Mouse (Mus musculus) left cerebral cortex, postnatal 4 days (tissue): ENCODE data around the gene Morn1. TPM values are rescaled to one million over a fixed set of nuclear protein-coding genes. Genes with fewer than 3 reads are reported as not detected.

Source experiments
- DNase-seq: peaks from one replicate; pipeline ENCODE4 v3.0.0-alpha.2; 2022
- intact Hi-C: fragments of 180-260 bp; cut with DNase I; formaldehyde crosslinking; loops from one replicate; pipeline ENCODE4 v1.15.1; 2025
- total RNA-seq, 2 experiments: library from RNA; stranded (reverse); gene quantifications; 2 replicates each; pipeline ENCODE4 v1.2.3; 2021

The Morn1 gene
- total RNA-seq, 2 experiments from 2014 or later = 11.0 to 12.9 TPM

- intact Hi-C loops = no loop called here
- DNase-seq = no peak
Observed at GRCm38 (mm10) chr4:155116607-155117006, 30.2 kb downstream of the Morn1 start.

- intact Hi-C loops = no loop called here
Observed at GRCm38 (mm10) chr4:155117396-155117978, 31.1 kb downstream of the Morn1 start.

DNA sequence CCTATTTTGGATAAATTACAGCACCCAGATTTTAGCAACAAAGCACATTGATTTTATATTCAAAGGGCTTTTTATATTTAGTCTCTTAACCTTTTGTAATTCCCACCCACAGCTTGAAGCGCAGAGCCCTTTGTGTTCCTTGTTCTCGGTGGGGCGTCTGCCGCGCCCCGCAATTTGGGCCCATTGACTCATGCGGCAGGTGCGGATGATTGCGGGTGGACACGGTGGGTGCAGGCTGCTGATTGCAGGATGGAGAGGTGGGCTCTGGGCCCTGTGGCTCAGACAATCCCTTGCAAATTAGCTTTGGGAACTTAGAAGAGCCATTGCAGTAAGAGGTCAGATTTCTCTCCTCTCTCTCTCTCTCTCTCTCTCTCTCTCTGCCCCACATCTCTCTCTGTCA lies 31.9 kb downstream of the Morn1 start:
- intact Hi-C loops = no loop called here

More at GRCm38 (mm10) chr4:155117396-155117978, 31.1 kb downstream of the Morn1 start:
- no peak for DNase-seq

GRCm38 (mm10) chr4:155120038-155120437 lies 33.7 kb downstream of the Morn1 start:
- intact Hi-C loops = no loop called here
- no peak for DNase-seq

More for the DNA sequence above, 31.9 kb downstream of the Morn1 start:
- DNase-seq = no peak

DNA sequence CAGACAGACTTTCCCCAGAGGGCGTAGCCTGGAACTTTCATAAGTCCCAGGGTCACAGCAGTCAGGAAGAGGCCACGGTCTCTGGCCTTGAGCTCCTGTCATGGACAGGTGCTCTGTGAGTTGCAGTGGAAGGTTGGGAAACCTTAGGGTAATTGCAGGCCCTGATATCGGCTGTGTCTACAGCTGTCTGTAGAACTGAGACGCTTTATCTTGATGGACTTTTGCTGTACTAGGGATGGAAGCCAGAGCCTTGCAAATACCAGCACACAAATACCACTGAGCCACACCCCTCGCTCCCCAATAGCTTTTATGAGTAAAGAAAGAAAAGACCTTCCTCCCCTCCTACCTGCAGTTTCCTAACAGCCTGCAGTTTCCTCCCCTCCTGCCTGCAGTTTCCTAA lies 34.2 kb downstream of the Morn1 start:
- no peak for DNase-seq
- intact Hi-C loops = no loop called here

- intact Hi-C loops = no loop called here
Observed at GRCm38 (mm10) chr4:155121222-155121621, 34.8 kb downstream of the Morn1 start.

GRCm38 (mm10) chr4:155121915-155122443 lies 35.6 kb downstream of the Morn1 start:
- DNase-seq = no peak
- intact Hi-C loops = no loop called here

More at GRCm38 (mm10) chr4:155121222-155121621, 34.8 kb downstream of the Morn1 start:
- DNase-seq = no peak

DNA sequence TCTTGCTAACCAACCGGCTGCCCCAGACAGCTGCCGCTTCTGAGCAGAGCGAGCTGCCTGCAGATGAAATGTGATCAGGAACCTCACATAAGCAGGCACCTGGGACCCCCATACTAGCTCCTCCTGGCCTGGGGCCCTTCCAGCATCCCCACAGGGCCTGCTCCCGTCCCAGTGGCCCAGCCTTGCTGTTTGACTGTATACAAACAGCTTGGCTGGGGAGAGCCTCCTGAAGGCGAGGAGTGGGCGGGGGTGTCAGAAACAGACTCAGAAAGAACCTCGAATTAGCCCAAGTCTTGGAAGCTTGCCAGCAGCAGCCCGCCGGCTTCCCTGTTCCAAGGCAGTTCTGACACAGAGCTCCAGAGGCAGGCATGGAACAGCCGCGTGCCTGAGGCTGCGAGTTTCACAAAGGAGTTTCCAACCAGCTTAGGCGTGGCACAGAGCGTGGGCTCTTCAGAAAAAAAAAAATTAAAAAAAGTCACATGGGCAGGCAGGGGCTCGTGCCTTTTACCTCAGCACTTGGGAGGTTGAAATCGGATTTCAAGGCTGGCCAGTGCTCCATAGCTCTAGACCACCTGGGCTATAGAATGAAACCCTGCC lies 36.2 kb downstream of the Morn1 start:
- DNase-seq = peak; percentile 90
- intact Hi-C loops = no loop called here

DNA sequence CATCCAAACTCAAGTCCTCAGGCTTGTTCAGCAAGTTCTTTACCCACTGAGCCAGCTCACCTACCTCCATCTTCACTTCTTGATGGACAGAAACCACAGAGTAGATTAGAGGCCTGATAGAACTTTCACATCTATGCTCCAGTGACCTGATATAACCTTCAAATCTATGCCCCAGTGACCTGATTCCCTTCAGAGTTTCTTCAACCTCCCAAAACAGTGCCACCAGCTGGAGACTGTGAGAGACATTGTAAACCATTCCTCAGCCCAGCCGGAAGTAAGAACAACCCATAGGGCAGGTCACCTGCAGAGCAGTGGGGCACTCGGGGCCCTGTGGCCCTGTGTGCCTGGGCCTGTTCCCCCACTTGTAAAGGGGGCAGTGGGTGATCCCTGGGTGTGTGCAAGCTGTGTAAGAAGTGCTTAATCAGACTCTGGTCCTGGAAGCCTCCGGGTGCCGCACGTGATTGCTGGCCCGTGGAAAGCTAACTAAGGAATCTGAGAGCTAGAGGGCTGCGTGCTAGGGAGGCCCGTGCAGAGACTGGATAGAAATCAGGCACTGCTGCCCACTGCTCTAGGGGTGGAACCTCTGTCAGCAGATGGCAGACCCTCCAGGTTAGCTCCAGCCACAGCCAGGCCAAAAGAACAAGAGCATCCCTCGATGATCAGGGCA lies 37.6 kb downstream of the Morn1 start:
- intact Hi-C loops = no loop called here

DNA sequence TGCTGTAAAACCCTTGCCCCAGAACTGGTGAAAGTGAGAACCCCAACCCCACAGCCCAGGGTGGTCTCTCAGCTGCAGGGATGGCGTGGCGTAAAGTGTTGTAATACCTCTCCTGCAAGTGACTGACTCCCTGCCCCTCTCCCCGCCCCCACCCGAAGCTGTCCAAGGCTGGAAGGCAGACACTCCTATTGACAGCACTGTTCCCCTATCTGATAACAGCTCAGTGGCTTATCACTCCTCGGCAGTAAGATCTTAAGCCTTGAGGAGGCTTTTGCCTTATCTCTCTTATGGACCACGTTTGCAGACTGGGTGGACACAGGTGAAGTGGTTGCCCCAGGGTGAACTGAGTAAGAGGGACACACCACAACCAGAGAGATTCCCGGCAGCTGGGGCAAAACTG lies 38.9 kb downstream of the Morn1 start:
- DNase-seq = no peak
- intact Hi-C loops = no loop called here

More for the DNA sequence above, 37.6 kb downstream of the Morn1 start:
- no peak for DNase-seq

DNA sequence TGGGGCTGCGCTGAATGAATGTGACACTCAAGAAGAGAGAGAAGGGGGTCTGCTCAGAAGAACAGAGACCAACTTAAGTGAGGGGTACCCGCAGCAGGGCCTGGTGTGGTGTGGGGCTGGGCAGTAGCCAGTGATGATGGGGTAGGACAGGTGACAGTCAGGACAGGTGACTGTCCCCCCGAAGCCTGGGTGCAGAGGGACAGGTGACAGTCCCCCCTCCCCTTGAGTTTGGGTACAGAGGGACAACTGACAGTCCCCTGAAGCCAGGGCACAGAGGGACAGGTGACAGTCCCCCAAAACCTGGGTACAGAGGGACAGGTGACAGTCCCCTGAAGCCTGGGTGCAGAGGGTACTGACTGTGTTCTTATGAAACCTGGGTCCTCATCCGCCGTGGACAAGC lies 39.8 kb downstream of the Morn1 start:
- intact Hi-C loops = no loop called here
- no peak for DNase-seq

DNA sequence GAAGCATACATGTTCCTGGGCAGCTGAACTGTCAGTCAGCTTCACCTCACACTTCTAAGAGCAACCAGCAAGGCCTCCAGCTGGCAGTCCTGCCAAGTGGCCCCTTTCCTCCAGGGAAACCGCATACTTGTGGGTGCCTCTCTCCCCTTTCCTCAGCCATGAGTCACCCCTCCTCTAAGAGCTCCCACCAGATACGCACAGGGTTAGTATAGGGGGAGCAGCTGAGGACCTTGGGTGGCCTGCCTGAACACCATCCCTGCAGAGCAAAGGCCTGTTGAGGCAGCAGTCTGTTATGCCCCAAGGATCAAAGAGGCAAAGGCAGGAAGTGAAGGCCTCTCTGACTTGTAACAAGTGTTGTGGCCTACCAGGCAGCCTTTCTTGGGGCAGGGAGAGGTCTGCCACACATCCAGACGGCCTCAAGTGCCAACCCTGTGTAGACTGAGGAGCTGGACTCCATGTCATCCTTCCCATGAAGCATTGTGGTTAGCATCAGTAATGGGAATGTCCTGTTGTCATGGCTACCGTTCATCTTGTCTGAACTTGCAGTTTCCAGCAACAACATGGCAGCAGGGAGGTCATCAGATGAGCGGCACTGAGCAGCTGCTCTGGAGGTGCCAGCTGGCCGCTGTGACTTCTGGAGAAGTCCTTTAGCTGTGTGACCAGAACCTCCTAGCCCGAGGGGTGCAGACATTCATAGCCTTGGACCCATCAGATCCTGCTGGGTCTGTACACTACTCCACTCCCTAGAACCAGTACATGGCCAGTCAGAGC lies 40.4 kb downstream of the Morn1 start:
- DNase-seq = peak; percentile 35
- intact Hi-C loops = no loop called here

DNA sequence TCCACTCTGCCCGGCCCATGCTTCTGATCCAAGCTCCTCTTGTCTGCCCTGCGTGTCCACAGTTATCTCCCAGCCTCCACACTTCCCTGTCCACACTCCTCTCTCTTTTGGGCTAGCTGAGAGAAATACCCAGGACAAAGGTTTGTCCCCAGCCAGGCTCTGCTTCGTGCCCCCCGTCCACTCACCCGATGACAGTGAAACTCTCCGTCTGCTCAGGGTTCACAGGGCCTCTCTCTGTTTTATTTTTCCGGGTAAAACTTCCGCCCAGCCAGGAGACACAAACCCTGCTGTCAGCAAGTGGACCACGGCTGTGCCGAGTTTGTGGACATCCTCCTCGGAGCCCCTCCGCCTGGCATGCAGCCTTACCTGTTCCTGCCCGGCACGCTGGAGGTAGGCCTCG lies 42.0 kb downstream of the Morn1 start:
- intact Hi-C loops = no loop called here
- DNase-seq = no peak

- no peak for DNase-seq
- intact Hi-C loops = no loop called here
Observed at GRCm38 (mm10) chr4:155129132-155129917, 42.9 kb downstream of the Morn1 start.

- DNase-seq = peak; percentile 88
- intact Hi-C loops = no loop called here
Observed at GRCm38 (mm10) chr4:155129996-155130395, 43.6 kb downstream of the Morn1 start.

DNA sequence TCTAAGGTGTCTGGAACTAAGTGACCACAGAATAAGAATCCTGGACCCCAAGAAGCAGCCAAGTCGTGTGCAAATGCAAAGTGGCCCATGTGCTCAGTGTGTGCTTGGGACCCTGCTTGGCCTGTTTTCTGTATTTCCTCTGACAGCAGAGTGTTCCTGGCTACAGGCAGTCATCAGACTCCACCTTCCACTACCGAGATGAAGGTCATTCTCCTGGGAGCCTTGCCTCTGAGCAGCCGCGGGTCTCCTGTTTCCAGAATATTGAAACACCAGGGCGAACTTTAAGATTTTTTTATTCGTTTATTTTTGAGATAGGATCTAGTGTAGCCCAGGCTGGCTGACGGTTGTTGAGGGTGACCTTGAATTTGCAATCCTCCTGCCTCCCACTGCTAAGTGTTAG lies 44.2 kb downstream of the Morn1 start:
- DNase-seq = no peak
- intact Hi-C loops = no loop called here

DNA sequence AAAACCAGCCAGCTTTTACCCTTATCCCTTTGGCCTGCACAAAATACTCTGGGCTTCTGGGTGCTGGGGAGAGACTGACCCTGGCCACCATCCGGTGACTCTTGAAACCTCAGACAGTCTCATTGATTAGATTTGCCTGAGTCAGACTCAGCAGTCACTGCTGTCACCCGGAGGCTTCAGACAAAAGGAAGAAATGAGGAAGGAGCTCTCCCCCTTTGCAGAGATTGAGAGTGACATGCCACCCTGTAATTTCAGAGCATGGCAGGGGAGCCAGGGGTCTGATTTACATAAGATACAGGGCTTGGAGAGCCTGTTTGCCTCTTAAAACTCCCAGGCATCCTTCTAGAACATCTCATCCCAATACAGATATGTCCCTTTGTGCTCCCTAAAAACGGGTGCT lies 46.8 kb downstream of the Morn1 start:
- no peak for DNase-seq
- intact Hi-C loops = no loop called here

- no peak for DNase-seq
- intact Hi-C loops = no loop called here
Observed at GRCm38 (mm10) chr4:155133658-155134417, 47.5 kb downstream of the Morn1 start.

DNA sequence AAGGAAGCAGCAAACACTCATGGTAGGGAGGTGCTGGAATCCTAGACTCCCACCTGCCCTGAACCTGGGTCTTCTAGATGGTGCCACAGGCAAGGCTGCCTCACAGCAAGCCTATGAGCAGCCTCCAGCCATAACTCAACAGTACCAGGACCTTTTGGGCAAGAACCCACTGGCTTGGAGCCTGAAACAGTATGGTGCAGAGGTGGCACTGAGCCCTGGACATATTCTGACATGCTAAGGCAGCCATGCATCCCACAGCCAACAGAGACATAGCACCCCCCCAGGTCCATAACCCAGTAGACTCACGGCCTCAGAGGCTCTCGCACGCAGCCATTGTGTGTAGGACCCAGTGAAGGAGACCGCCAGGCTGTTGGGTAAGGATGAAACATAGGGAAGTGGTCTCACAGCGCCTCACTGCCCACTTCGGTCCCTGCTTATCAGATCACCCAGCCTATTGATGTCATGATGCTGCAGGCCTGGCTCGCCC lies 48.4 kb downstream of the Morn1 start:
- intact Hi-C loops = no loop called here
- no peak for DNase-seq
